Mouse (Mus musculus): ENCODE data around the gene Dnah10. TPM values are rescaled to one million over a fixed set of nuclear protein-coding genes. Genes with fewer than 3 reads are reported as not detected.

Dnah10 gene
- total and polyA plus RNA-seq, 3 experiments: 0.03 to 0.30 (median 0.08) TPM

DNA sequence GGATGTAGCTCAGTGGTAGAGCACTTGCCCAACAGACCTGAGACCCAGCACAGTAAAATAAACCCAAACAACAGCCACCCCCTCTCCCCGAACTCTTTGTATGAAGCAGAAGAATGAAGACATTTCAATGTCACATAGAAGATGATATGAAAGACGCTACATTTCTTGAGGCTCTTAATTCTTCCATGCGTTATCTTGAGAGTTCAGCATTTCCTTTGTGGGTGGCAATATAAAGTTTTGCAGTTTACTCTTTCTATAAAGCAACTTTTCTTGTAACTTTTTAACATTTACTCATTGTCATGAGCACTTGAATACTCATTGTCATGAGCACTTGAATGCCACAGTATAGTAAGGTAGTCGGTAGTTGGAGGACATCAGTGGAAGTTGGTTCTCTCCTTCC, 129.3 kb downstream of the Dnah10 start:
- Histone ChIP-seq H3K27ac (ENCODE audit: insufficient read depth, low read depth) (no peak overlapping the region), H3K4me1 (ENCODE audit: control insufficient read depth in 1 of 2, insufficient read depth in 2 of 2) (no peaks in the 10 kb centered on the region), H3K4me2 (ENCODE audit: insufficient read depth, low read depth, poor library complexity, severe bottlenecking) (no peak overlapping the region), H3K4me3 (replicated peaks in 1 of 3; ENCODE audit: low read depth in 2 of 3, low read length in 2 of 3, poor library complexity in 1 of 3) (no peak overlapping the region), H3K9me3 (replicated peaks; ENCODE audit: low read length) (no peaks in the 10 kb centered on the region), H3K79me2 (replicated peaks; ENCODE audit: control insufficient read depth, extremely low read depth, insufficient read depth, poor library complexity, severe bottlenecking) (no peaks in the 10 kb centered on the region), H3K9ac (ENCODE audit: insufficient read depth, low read depth) (no peak overlapping the region), H3K36me3 (replicated peaks in 1 of 2; ENCODE audit: control insufficient read depth in 1 of 2, insufficient read depth in 1 of 2, low read length in 1 of 2) (no peaks in the 10 kb centered on the region), H3K27me3 (replicated peaks) (peaks cover 21% of the 10 kb centered on the region)
- TF ChIP-seq RAD21 (IDR thresholded peaks at IDR 0.05; ENCODE audit: low read depth, low read length) (no peak), TBP (conservative IDR thresholded peaks at IDR 0.05; ENCODE audit: low read depth, low read length) (no peak), EP300 (IDR thresholded peaks at IDR 0.05; ENCODE audit: low read length) (no peak), NRF1 (IDR thresholded peaks at IDR 0.05; ENCODE audit: low read depth, low read length) (no peak), ZNF384 (IDR thresholded peaks at IDR 0.05; ENCODE audit: low read depth, low read length) (no peak), CTCF (conservative IDR thresholded peaks at IDR 0.05 in 1 of 2, IDR thresholded peaks at IDR 0.05 in 1 of 2; ENCODE audit: low read depth in 2 of 2, low read length in 2 of 2) (no peak), TCF12 (IDR thresholded peaks at IDR 0.05; ENCODE audit: low read depth, low read length) (no peak), MAFK (IDR thresholded peaks at IDR 0.05; ENCODE audit: insufficient replicate concordance, low read length) (no peak)
- in situ Hi-C loops (cut with MboI; ENCODE audit: low pct_ligation_motif_present, low pct_unique_long_range_greater_than_20kb, low sequenced_read_pairs): loop anchor here (25.0 kb wide), 1 partner anchor 417 kb away; the partner anchor contains the start of genes Kmt5a and Sbno1
- dilution Hi-C loops (cut with MboI; ENCODE audit: extremely low pct_ligation_motif_present, extremely low pct_unique_long_range_greater_than_20kb, low sequenced_read_pairs): no loop called here
- DNase-seq (ENCODE audit: extremely low read depth): no peak

DNA sequence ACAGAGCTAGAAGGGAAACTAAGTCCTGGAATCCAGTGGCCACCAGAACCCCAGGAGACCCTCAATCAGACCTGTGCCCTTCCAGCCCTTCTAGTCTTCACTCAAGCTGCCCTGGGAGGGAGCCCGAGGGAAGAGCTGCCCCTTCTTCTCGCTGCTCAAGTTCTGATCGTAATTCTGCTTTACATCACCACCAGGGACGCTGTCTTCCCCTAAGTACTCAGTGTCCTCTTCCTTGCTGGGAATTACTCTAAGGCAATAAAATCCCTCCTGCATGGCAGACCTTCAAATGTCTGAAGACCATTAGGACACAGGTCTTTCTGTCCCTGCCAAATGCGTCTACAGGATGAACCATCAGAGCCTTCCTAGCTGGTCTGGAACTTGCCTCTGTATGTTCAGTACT, 135.1 kb downstream of the Dnah10 start:
- DNase-seq (ENCODE audit: extremely low read depth): no peak
- H3K4me1 ChIP-seq (ENCODE audit: control insufficient read depth in 1 of 2, insufficient read depth in 2 of 2): peaks cover 0 to 18% of the 10 kb centered on the region in 2 experiments; a peak in 3 of 4 replicates
- H3K4me2 ChIP-seq (ENCODE audit: insufficient read depth, low read depth, poor library complexity, severe bottlenecking): no peak overlapping the region
- in situ Hi-C loops (cut with MboI; ENCODE audit: low pct_ligation_motif_present, low pct_unique_long_range_greater_than_20kb, low sequenced_read_pairs) (loop anchor here (5.0 to 25.0 kb wide), 2 partner anchors 88 to 423 kb away; partner anchors contain the start of genes Kmt5a and Sbno1), dilution Hi-C loops (cut with MboI; ENCODE audit: extremely low pct_ligation_motif_present, extremely low pct_unique_long_range_greater_than_20kb, low sequenced_read_pairs) (no loop called here)
- peaks cover 49% of the 10 kb centered on the region for H3K27me3 ChIP-seq (replicated peaks)
- peak; percentile 34 to 61; a peak in 3 of 4 replicates for TF ChIP-seq CTCF (conservative IDR thresholded peaks at IDR 0.05 in 1 of 2, IDR thresholded peaks at IDR 0.05 in 1 of 2; ENCODE audit: low read depth in 2 of 2, low read length in 2 of 2)
- TF ChIP-seq RCOR1 (conservative IDR thresholded peaks at IDR 0.05; ENCODE audit: low read depth, low read length): no peak
- no peak overlapping the region for H3K9ac ChIP-seq (ENCODE audit: insufficient read depth, low read depth)
- H3K27ac ChIP-seq (ENCODE audit: insufficient read depth, low read depth): no peak overlapping the region
- H3K4me3 ChIP-seq (replicated peaks in 1 of 3; ENCODE audit: low read depth in 2 of 3, low read length in 2 of 3, poor library complexity in 1 of 3): no peak overlapping the region
- no peaks in the 10 kb centered on the region for H3K9me3 ChIP-seq (replicated peaks; ENCODE audit: low read length)
- no peaks in the 10 kb centered on the region; the same call in 1 of the 2 replicates for H3K79me2 ChIP-seq (replicated peaks; ENCODE audit: control insufficient read depth, extremely low read depth, insufficient read depth, poor library complexity, severe bottlenecking)
- peaks cover 0 to 2% of the 10 kb centered on the region in 2 experiments for H3K36me3 ChIP-seq (replicated peaks in 1 of 2; ENCODE audit: control insufficient read depth in 1 of 2, insufficient read depth in 1 of 2, low read length in 1 of 2)

DNA sequence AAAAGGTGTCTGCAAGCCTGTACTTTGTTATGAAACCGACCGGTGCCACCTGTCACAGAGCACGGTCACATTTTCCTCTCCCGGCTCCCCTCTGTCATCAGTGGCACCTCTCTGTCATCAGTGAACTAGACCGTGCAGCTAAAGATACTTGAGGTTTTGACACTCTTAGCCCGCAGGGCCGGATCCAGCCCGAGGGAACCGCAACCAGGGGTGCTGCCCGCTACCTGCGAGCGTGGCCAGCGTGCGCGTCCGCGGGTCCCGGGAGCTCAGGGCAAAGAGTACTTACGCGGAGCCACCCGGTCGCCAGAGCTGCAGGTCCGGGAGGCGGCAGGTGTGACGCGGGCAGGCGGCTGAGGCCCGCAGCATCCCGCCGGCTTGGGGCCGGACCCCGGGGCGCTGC, 136.6 kb downstream of the Dnah10 start:
- peak overlapping the region; percentile 3; the same call in 1 of the 2 replicates for H3K9ac ChIP-seq (ENCODE audit: insufficient read depth, low read depth)
- no peak for TF ChIP-seq ZKSCAN1 (IDR thresholded peaks at IDR 0.05; ENCODE audit: borderline replicate concordance, low read depth, low read length)
- no peak for TF ChIP-seq GABPA (IDR thresholded peaks at IDR 0.05; ENCODE audit: insufficient replicate concordance, low read depth, low read length)
- TF ChIP-seq JUN (IDR thresholded peaks at IDR 0.05; ENCODE audit: insufficient read depth, low read depth, low read length): 0 out of 2 replicates have a peak, but pooled peaks have one; percentile 17
- TF ChIP-seq IRF4 (IDR thresholded peaks at IDR 0.05; ENCODE audit: low read depth, low read length): no peak
- peak; percentile 52 for TF ChIP-seq BHLHE40 (IDR thresholded peaks at IDR 0.05; ENCODE audit: low read depth, low read length)
- TF ChIP-seq POLR2AphosphoS2 (IDR thresholded peaks at IDR 0.05; ENCODE audit: low read depth, low read length): no peak
- TF ChIP-seq ETS1 (conservative IDR thresholded peaks at IDR 0.05; ENCODE audit: low read depth, low read length): peak; percentile 57; the same call in 1 of the 2 replicates
- TF ChIP-seq EP300 (IDR thresholded peaks at IDR 0.05; ENCODE audit: low read length): no peak
- TF ChIP-seq CTCF (conservative IDR thresholded peaks at IDR 0.05 in 1 of 2, IDR thresholded peaks at IDR 0.05 in 1 of 2; ENCODE audit: low read depth in 2 of 2, low read length in 2 of 2): no peak
- H3K27me3 ChIP-seq (replicated peaks): peaks cover 45% of the 10 kb centered on the region
- H3K79me2 ChIP-seq (replicated peaks; ENCODE audit: control insufficient read depth, extremely low read depth, insufficient read depth, poor library complexity, severe bottlenecking): no peaks in the 10 kb centered on the region; the same call in 1 of the 2 replicates
- H3K27ac ChIP-seq (ENCODE audit: insufficient read depth, low read depth): no peak overlapping the region
- H3K4me2 ChIP-seq (ENCODE audit: insufficient read depth, low read depth, poor library complexity, severe bottlenecking): peak overlapping the region; percentile 83
- dilution Hi-C loops (cut with MboI; ENCODE audit: extremely low pct_ligation_motif_present, extremely low pct_unique_long_range_greater_than_20kb, low sequenced_read_pairs): no loop called here
- no peaks in the 10 kb centered on the region for H3K9me3 ChIP-seq (replicated peaks; ENCODE audit: low read length)
- in situ Hi-C loops (cut with MboI; ENCODE audit: low pct_ligation_motif_present, low pct_unique_long_range_greater_than_20kb, low sequenced_read_pairs): loop anchor here (5.0 to 25.0 kb wide), 2 partner anchors 89 to 424 kb away; partner anchors contain the start of genes Kmt5a and Sbno1
- DNase-seq (ENCODE audit: extremely low read depth): peak; percentile 55
- H3K4me3 ChIP-seq (replicated peaks in 1 of 3; ENCODE audit: low read depth in 2 of 3, low read length in 2 of 3, poor library complexity in 1 of 3): peak overlapping the region in 2 of 3 experiments; percentile 72 to 84
- H3K36me3 ChIP-seq (replicated peaks in 1 of 2; ENCODE audit: control insufficient read depth in 1 of 2, insufficient read depth in 1 of 2, low read length in 1 of 2): peaks cover 0 to 11% of the 10 kb centered on the region in 2 experiments
- H3K4me1 ChIP-seq (ENCODE audit: control insufficient read depth in 1 of 2, insufficient read depth in 2 of 2): peaks cover 0 to 18% of the 10 kb centered on the region in 2 experiments; a peak in 3 of 4 replicates
